Mouse (Mus musculus) midbrain, embryonic 10.5 days (tissue): ENCODE data around the gene Ifitm7. TPM values are rescaled to one million over a fixed set of nuclear protein-coding genes. Genes with fewer than 3 reads are reported as not detected.

Source experiments
- DNase-seq: peaks from one replicate; pipeline ENCODE4 v3.0.0-alpha.2; 2017; ENCODE audit warnings: low spot score
- H3K27ac ChIP-seq: fragments of 300-500 bp; sonication (generic); replicated peaks from 2 replicates; pipeline ENCODE4 v1.5.1; 2016; ENCODE audit warnings: mild to moderate bottlenecking
- H3K27me3 ChIP-seq: fragments of 300-500 bp; sonication (generic); 2 replicates; pipeline ENCODE4 v1.6.1; 2016; ENCODE audit warnings: low read depth, mild to moderate bottlenecking; ENCODE audit not compliant: poor library complexity, severe bottlenecking
- H3K36me3 ChIP-seq: fragments of 300-500 bp; sonication (generic); 2 replicates; pipeline ENCODE4 v1.6.1; 2016; ENCODE audit warnings: mild to moderate bottlenecking, moderate library complexity
- H3K4me1 ChIP-seq: fragments of 300-500 bp; sonication (generic); 2 replicates; pipeline ENCODE4 v1.6.1; 2016
- H3K4me3 ChIP-seq: fragments of 300-500 bp; sonication (generic); 2 replicates; pipeline ENCODE4 v1.5.1; 2016; ENCODE audit warnings: mild to moderate bottlenecking, moderate library complexity
- H3K9me3 ChIP-seq: fragments of 300-500 bp; sonication (generic); replicated peaks from 2 replicates; pipeline ENCODE4 v1.6.1; 2016; ENCODE audit warnings: mild to moderate bottlenecking
- WGBS: fragments of 180-500 bp; shearing (Covaris S2); methylation state at CpG from one replicate; pipeline ENCODE4 v1.1.7; 2016; 5-methylcytosine and 5-hydroxymethylcytosine counted together
- polyA plus RNA-seq: library from polyadenylated mRNA; unstranded; fragments of >200 nt; fragmentation: Nextera tagmentation; extraction: Ambion mirVana; gene quantifications from 2 replicates; pipeline ENCODE4 v1.2.1, GENCODE M21; 2016

Gene Ifitm7
- polyA plus RNA-seq, 1 experiment from 2014 or later: 0.85 TPM

- no peak overlapping the region for H3K27ac ChIP-seq
- DNase-seq: no peak
- no peak overlapping the region for H3K4me3 ChIP-seq
- H3K9me3 ChIP-seq: no peaks in the 10 kb centered on the region
- 41% methylated on average over 1 of the region's 1 CpGs for WGBS
- H3K4me1 ChIP-seq: no peaks in the 10 kb centered on the region; the same call in 1 of the 2 replicates
- H3K27me3 ChIP-seq: no peaks in the 10 kb centered on the region
- no peaks in the 10 kb centered on the region for H3K36me3 ChIP-seq
Measured at GRCm38 (mm10) chr16:13962053-13962452, 24.6 kb downstream of the Ifitm7 start.

DNA sequence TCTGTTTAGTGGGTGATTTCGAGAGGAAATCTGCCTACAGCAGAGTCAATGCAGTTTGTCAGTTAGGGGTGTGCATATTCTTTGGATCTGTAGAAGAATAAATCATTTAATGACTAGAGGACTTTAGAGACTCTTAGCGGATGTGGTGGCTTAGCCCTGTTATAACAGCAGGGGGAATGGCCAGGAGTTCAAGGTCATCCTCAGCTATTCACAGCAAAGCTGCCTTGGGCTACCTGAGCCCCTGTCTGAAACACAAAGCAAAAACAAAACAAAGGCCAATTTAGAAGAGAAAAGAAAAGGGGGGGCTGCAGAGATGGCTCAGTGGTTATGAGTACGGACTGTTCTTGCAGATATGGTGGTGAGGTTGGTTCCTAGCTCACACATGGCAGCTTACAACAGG, 35.4 kb downstream of the Ifitm7 start:
- Histone ChIP-seq H3K4me3 (no peak overlapping the region), H3K27me3 (no peaks in the 10 kb centered on the region), H3K9me3 (no peaks in the 10 kb centered on the region), H3K4me1 (no peaks in the 10 kb centered on the region), H3K36me3 (no peaks in the 10 kb centered on the region), H3K27ac (no peak overlapping the region)
- DNase-seq: no peak
- WGBS: 74% methylated on average over 3 of the region's 3 CpGs

DNA sequence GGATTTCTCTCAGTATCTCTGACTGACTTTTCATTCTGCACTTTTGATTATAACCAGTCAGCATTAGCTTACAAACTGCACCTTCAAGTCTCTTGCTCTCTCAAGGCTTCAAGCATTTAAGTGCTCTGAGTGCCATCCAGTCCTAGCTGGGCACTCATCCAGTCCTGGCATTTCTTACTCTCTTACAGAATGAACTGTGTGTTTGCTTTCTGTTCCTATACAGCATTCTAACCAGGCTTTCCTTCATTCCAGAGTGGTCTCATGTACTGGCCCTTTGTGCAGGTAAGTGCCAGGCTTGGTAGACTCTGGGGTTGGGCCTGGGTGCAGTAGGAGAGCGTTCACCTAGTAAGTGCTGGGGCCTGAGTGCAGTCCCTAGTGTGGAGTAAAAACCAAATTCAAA, 40.4 kb downstream of the Ifitm7 start:
- H3K9me3 ChIP-seq: no peaks in the 10 kb centered on the region
- peaks cover 3% of the 10 kb centered on the region for H3K4me1 ChIP-seq
- H3K27ac ChIP-seq: no peak overlapping the region
- WGBS: 91% methylated on average over 1 of the region's 1 CpGs
- no peaks in the 10 kb centered on the region for H3K36me3 ChIP-seq
- no peak overlapping the region for H3K4me3 ChIP-seq
- H3K27me3 ChIP-seq: peaks cover 13% of the 10 kb centered on the region
- DNase-seq: no peak

DNA sequence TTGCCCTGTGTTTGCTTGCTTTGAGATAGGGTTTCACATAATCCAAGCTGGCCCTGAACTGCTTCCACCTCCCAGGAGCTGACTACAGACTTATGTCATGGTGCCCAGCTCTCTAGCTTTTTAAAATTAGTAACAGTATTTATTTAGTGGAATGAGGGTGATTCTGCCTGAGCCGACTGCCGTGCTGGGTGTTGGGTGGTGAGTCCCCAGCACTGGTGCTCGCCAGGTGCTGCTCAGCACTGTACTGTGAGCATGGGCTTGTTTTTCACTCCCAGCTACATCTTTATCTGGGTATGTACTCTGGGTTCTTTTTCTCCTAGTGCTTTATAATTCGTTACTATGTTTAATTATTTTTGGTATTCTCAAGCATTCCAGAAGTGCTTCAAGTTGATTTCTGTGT, 41.5 kb downstream of the Ifitm7 start:
- WGBS: 84% methylated on average over 4 of the region's 4 CpGs
- H3K4me1 ChIP-seq: peaks cover 14% of the 10 kb centered on the region
- H3K27me3 ChIP-seq: peaks cover 22% of the 10 kb centered on the region
- H3K4me3 ChIP-seq: no peak overlapping the region
- no peak for DNase-seq
- H3K36me3 ChIP-seq: no peaks in the 10 kb centered on the region
- no peaks in the 10 kb centered on the region for H3K9me3 ChIP-seq
- H3K27ac ChIP-seq: no peak overlapping the region

GRCm38 (mm10) chr16:13944752-13945151, 41.9 kb downstream of the Ifitm7 start:
- Histone ChIP-seq H3K27me3 (peaks cover 25% of the 10 kb centered on the region), H3K36me3 (no peaks in the 10 kb centered on the region), H3K27ac (no peak overlapping the region), H3K4me1 (peaks cover 16% of the 10 kb centered on the region), H3K4me3 (no peak overlapping the region), H3K9me3 (no peaks in the 10 kb centered on the region)
- DNase-seq: no peak
- WGBS: 84% methylated on average over 5 of the region's 5 CpGs

- no peak for DNase-seq
- H3K9me3 ChIP-seq: no peaks in the 10 kb centered on the region
- no peaks in the 10 kb centered on the region for H3K36me3 ChIP-seq
- WGBS: 86% methylated on average over 4 of the region's 4 CpGs
- no peak overlapping the region for H3K27ac ChIP-seq
- H3K4me3 ChIP-seq: no peak overlapping the region
- H3K4me1 ChIP-seq: peaks cover 16% of the 10 kb centered on the region
- peaks cover 25% of the 10 kb centered on the region for H3K27me3 ChIP-seq
Measured at GRCm38 (mm10) chr16:13944178-13944577, 42.5 kb downstream of the Ifitm7 start.

- WGBS: 5% methylated on average over 34 of the region's 34 CpGs
- peaks cover 25% of the 10 kb centered on the region for H3K27me3 ChIP-seq
- H3K4me3 ChIP-seq: peak overlapping the region; percentile 73
- H3K36me3 ChIP-seq: no peaks in the 10 kb centered on the region
- H3K27ac ChIP-seq: peak overlapping the region; percentile 70
- no peaks in the 10 kb centered on the region for H3K9me3 ChIP-seq
- DNase-seq: no peak
- H3K4me1 ChIP-seq: peaks cover 16% of the 10 kb centered on the region
Measured at GRCm38 (mm10) chr16:13940847-13941395, 45.8 kb downstream of the Ifitm7 start.

DNA sequence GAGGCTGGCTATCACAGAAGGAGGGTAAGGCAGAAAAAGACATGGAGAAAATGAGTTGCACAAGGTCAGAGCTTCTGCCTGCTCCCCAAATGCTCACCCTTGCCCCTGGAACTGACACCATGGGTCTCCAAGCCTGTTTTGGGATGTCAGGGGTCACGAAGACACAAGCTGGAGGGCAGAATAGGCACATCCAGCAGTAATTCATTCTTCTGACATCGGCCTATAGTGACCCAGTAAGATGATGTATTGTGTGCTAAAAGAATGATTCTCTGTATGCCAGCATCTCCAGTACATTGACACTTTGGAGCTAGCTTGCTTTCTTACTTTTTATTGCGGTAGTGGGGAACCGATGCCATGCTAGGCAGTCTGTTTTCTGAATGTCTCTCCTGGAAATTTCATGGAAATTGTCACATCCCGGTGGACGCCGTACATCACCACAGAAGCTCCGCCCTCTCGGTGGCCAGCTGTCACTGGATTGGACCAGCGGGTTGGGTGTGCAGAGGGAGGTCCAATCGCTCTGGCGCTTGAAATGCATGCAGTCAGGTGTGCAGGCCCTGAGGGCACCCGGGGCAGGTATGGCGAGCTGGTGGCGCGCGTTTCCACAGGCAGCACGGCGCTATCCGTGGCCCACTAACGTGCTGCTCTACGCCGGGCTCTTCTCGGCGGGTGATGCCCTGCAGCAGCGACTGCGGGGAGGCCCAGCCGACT, 46.4 kb downstream of the Ifitm7 start:
- Histone ChIP-seq H3K36me3 (no peaks in the 10 kb centered on the region), H3K27me3 (peaks cover 25% of the 10 kb centered on the region), H3K9me3 (no peaks in the 10 kb centered on the region), H3K4me1 (peaks cover 16% of the 10 kb centered on the region), H3K4me3 (peak overlapping the region; percentile 73), H3K27ac (peak overlapping the region; percentile 70)
- DNase-seq: peak; percentile 64
- WGBS: 6% methylated on average over 28 of the region's 28 CpGs

Other genes with a start within 250 kb of the Ifitm7 start
- gene Rrn3, start 206.2 kb downstream of the Ifitm7 start, polyA plus RNA-seq: 101 and 114 TPM in 2 replicates
- 129 and 145 TPM in 2 replicates for gene Ntan1, start 168.0 kb downstream of the Ifitm7 start, polyA plus RNA-seq
- gene Pdxdc1, start 83.8 kb downstream of the Ifitm7 start, polyA plus RNA-seq: 63.5 and 71.2 TPM in 2 replicates
- 2.9 and 3.2 TPM in 2 replicates for gene Mpv17l, start 83.7 kb downstream of the Ifitm7 start, polyA plus RNA-seq
- gene 2900011O08Rik, start 284 bp downstream of the Ifitm7 start, polyA plus RNA-seq: 10.6 and 18.7 TPM in 2 replicates
- 195 and 204 TPM in 2 replicates for gene Nde1, start 176.4 kb upstream of the Ifitm7 start, polyA plus RNA-seq
- 12.8 and 16.4 TPM in 2 replicates for gene Marf1, start 176.5 kb upstream of the Ifitm7 start, polyA plus RNA-seq